Mouse (Mus musculus): Measurements from ENCODE around the gene Ran. TPM values are rescaled to one million over a fixed set of nuclear protein-coding genes. Genes with fewer than 3 reads are reported as not detected.

Ran gene
- polyA plus RNA-seq, 1 experiment from 2014 or later, result 737 TPM

GRCm38 (mm10) chr5:128981607-128982006 lies 38.3 kb upstream of the Ran start:
- Histone ChIP-seq H3K9ac (no peak overlapping the region), H3K27me3 (ENCODE audit: insufficient read depth, low read length) (no peaks in the 10 kb centered on the region), H3K36me3 (ENCODE audit: insufficient read depth) (peaks cover 15% of the 10 kb centered on the region; the same call in 1 of the 2 replicates), H3K9me3 (ENCODE audit: low read depth, low read length) (no peaks in the 10 kb centered on the region), H3K27ac (ENCODE audit: low read depth) (no peak overlapping the region), H3K4me2 (no peak overlapping the region), H3K4me3 (ENCODE audit: low read depth, low read length) (no peak overlapping the region), H3K4me1 (ENCODE audit: insufficient read depth) (no peaks in the 10 kb centered on the region)
- ATAC-seq (ENCODE audit: insufficient read depth) (peak; percentile 71; the same call in 1 of the 2 replicates), DNase-seq (peak; percentile 82)
- 23% methylated on average over 12 of the region's 12 CpGs for WGBS
- TF ChIP-seq CTCF (IDR thresholded peaks at IDR 0.05; ENCODE audit: low read depth), result peak; percentile 89

- 84% methylated on average over 6 of the region's 6 CpGs for WGBS
Measured at GRCm38 (mm10) chr5:128984536-128984935, 35.3 kb upstream of the Ran start.

GRCm38 (mm10) chr5:128985946-128986345 lies 33.9 kb upstream of the Ran start:
- 88% methylated on average over 13 of the region's 13 CpGs for WGBS
- no peaks in the 10 kb centered on the region for H3K4me1 ChIP-seq (ENCODE audit: insufficient read depth)

More at GRCm38 (mm10) chr5:128984536-128984935, 35.3 kb upstream of the Ran start:
- no peaks in the 10 kb centered on the region for H3K27me3 ChIP-seq (ENCODE audit: insufficient read depth, low read length)
- H3K36me3 ChIP-seq (ENCODE audit: insufficient read depth), result peaks cover 39% of the 10 kb centered on the region
- no peak overlapping the region for H3K9ac ChIP-seq
- H3K4me2 ChIP-seq, result no peak overlapping the region
- DNase-seq (no peak), ATAC-seq (ENCODE audit: insufficient read depth) (no peak)
- no peak overlapping the region for H3K4me3 ChIP-seq (ENCODE audit: low read depth, low read length)
- no peaks in the 10 kb centered on the region for H3K4me1 ChIP-seq (ENCODE audit: insufficient read depth)
- no peaks in the 10 kb centered on the region for H3K9me3 ChIP-seq (ENCODE audit: low read depth, low read length)
- no peak overlapping the region for H3K27ac ChIP-seq (ENCODE audit: low read depth)
- TF ChIP-seq CTCF (IDR thresholded peaks at IDR 0.05; ENCODE audit: low read depth), result no peak

GRCm38 (mm10) chr5:128987141-128987954 lies 32.5 kb upstream of the Ran start:
- Histone ChIP-seq H3K27me3 (ENCODE audit: insufficient read depth, low read length) (no peaks in the 10 kb centered on the region), H3K4me2 (no peak overlapping the region), H3K36me3 (ENCODE audit: insufficient read depth) (peaks cover 63% of the 10 kb centered on the region), H3K4me3 (ENCODE audit: low read depth, low read length) (no peak overlapping the region), H3K4me1 (ENCODE audit: insufficient read depth) (no peaks in the 10 kb centered on the region), H3K27ac (ENCODE audit: low read depth) (no peak overlapping the region), H3K9me3 (ENCODE audit: low read depth, low read length) (no peaks in the 10 kb centered on the region), H3K9ac (no peak overlapping the region)
- ATAC-seq (ENCODE audit: insufficient read depth) (no peak), DNase-seq (no peak)
- WGBS, result 78% methylated on average over 19 of the region's 19 CpGs
- TF ChIP-seq CTCF (IDR thresholded peaks at IDR 0.05; ENCODE audit: low read depth), result no peak

More at GRCm38 (mm10) chr5:128985946-128986345, 33.9 kb upstream of the Ran start:
- H3K27me3 ChIP-seq (ENCODE audit: insufficient read depth, low read length), result no peaks in the 10 kb centered on the region
- no peaks in the 10 kb centered on the region for H3K9me3 ChIP-seq (ENCODE audit: low read depth, low read length)
- ATAC-seq (ENCODE audit: insufficient read depth) (no peak), DNase-seq (no peak)
- H3K36me3 ChIP-seq (ENCODE audit: insufficient read depth), result peaks cover 50% of the 10 kb centered on the region
- no peak overlapping the region for H3K4me2 ChIP-seq
- H3K27ac ChIP-seq (ENCODE audit: low read depth), result no peak overlapping the region
- H3K4me3 ChIP-seq (ENCODE audit: low read depth, low read length), result no peak overlapping the region
- H3K9ac ChIP-seq, result no peak overlapping the region
- no peak for TF ChIP-seq CTCF (IDR thresholded peaks at IDR 0.05; ENCODE audit: low read depth)

- DNase-seq (peak; percentile 21), ATAC-seq (ENCODE audit: insufficient read depth) (peak; percentile 43)
- Histone ChIP-seq H3K36me3 (ENCODE audit: insufficient read depth) (peaks cover 17% of the 10 kb centered on the region; the same call in 1 of the 2 replicates), H3K9ac (peak overlapping the region; percentile 23; the same call in 1 of the 2 replicates), H3K27ac (ENCODE audit: low read depth) (0 out of 2 replicates have a peak overlapping the region, but pooled peaks have one; percentile 8), H3K4me3 (ENCODE audit: low read depth, low read length) (no peak overlapping the region), H3K4me2 (no peak overlapping the region), H3K27me3 (ENCODE audit: insufficient read depth, low read length) (no peaks in the 10 kb centered on the region), H3K9me3 (ENCODE audit: low read depth, low read length) (no peaks in the 10 kb centered on the region), H3K4me1 (ENCODE audit: insufficient read depth) (peaks cover 2% of the 10 kb centered on the region; the same call in 1 of the 2 replicates)
- 50% methylated on average over 8 of the region's 8 CpGs for WGBS
- no peak for TF ChIP-seq CTCF (IDR thresholded peaks at IDR 0.05; ENCODE audit: low read depth)
Measured at GRCm38 (mm10) chr5:129000706-129001468, 19.0 kb upstream of the Ran start.

- Histone ChIP-seq H3K4me2 (peak overlapping the region; percentile 31), H3K27ac (ENCODE audit: low read depth) (peak overlapping the region; percentile 59; the same call in 1 of the 2 replicates), H3K36me3 (ENCODE audit: insufficient read depth) (peaks cover 17% of the 10 kb centered on the region; the same call in 1 of the 2 replicates), H3K4me1 (ENCODE audit: insufficient read depth) (peaks cover 4% of the 10 kb centered on the region; the same call in 1 of the 2 replicates), H3K4me3 (ENCODE audit: low read depth, low read length) (no peak overlapping the region), H3K9ac (peak overlapping the region; percentile 14; the same call in 1 of the 2 replicates), H3K9me3 (ENCODE audit: low read depth, low read length) (no peaks in the 10 kb centered on the region), H3K27me3 (ENCODE audit: insufficient read depth, low read length) (no peaks in the 10 kb centered on the region)
- no peak for TF ChIP-seq CTCF (IDR thresholded peaks at IDR 0.05; ENCODE audit: low read depth)
- WGBS, result 27% methylated on average over 14 of the region's 14 CpGs
- peak; percentile 61 for ATAC-seq (ENCODE audit: insufficient read depth)
- DNase-seq, result peak; percentile 63
Measured at GRCm38 (mm10) chr5:129002571-129003011, 17.3 kb upstream of the Ran start.

All from lung, embryonic 14.5 days (tissue).